Mouse (Mus musculus) thymus, adult 2 months (tissue): Measurements from ENCODE around the gene Lrrc4c.

Source experiments
- CTCF ChIP-seq: fragments of 200-500 bp; IDR thresholded peaks from 2 replicates; pipeline ENCODE4 v1.5.1; 2012; ENCODE audit warnings: mild to moderate bottlenecking, control low read depth, low read length, moderate library complexity, borderline replicate concordance; ENCODE audit not compliant: control insufficient read depth, poor library complexity, insufficient read depth; ENCODE audit errors: extremely low read depth
- POLR2A ChIP-seq: fragments of 200-500 bp; IDR thresholded peaks from 2 replicates; pipeline ENCODE4 v1.6.1; 2012; ENCODE audit warnings: mild to moderate bottlenecking, low read length, control low read depth, moderate library complexity; ENCODE audit not compliant: control insufficient read depth, poor library complexity, insufficient read depth; ENCODE audit errors: extremely low read depth

GRCm38 (mm10) chr2:97369978-97370377 is 1052.0 kb downstream of the Lrrc4c start:
- TF ChIP-seq CTCF (no peak), POLR2A (no peak)
